Mouse (Mus musculus) adrenal gland, adult 2 months (tissue): ENCODE results near the gene Reln. TPM values are rescaled to one million over a fixed set of nuclear protein-coding genes. Genes with fewer than 3 reads are reported as not detected.

ENCODE experiments used
- DNase-seq: peaks from one replicate; pipeline ENCODE4 v3.0.0; 2021
- polyA plus RNA-seq: library from polyadenylated mRNA; depleted of rRNA; stranded (reverse); fragments of >200 nt; gene quantifications from 2 replicates; pipeline ENCODE4 v1.2.3, GENCODE M21; 2012
- total RNA-seq, 2 experiments: library from RNA; stranded (reverse); gene quantifications; 2 replicates each; pipeline ENCODE4 v1.2.3; 2021

The Reln gene
- total and polyA plus RNA-seq, 3 experiments, result 1.5 to 2.3 (median 2.0) TPM

DNA sequence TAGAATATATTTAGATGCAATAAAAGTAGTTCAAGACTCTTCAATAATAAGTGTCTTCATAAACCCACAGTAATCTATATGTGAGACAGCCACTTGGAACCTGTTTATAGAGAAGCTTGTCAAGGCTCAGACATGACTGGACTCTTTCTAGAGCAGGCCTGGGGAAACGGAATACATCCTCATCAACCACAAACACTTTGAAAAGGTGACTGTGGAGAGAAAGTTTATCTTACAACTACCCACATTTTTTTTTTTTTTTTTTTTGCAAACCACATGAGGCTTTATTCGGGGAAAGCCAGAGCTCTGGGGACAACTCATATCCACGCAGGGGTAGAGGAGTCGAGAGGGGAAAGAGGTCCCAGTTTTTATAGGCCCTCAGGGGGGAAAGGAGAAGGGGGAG lies 36.6 kb downstream of the Reln start:
- DNase-seq, result no peak

DNA sequence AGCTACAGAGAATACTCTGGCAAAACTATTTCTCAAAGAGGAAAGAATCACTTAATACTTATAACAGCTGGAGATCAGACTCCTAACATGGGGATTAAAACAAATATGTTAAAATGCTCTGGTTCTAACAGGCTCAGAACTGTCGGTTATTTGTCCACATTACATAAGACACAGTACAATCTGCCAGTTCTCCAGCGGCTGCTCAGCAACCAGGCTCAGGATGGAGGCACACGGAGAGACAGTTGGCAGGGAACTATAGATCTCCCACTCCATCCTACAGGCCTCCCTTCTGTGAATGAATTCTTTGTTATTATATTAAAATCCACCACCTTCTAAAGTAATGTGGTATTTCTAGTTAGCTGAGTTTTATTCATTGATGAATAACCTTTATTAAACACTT lies 37.4 kb downstream of the Reln start:
- DNase-seq, result no peak

DNA sequence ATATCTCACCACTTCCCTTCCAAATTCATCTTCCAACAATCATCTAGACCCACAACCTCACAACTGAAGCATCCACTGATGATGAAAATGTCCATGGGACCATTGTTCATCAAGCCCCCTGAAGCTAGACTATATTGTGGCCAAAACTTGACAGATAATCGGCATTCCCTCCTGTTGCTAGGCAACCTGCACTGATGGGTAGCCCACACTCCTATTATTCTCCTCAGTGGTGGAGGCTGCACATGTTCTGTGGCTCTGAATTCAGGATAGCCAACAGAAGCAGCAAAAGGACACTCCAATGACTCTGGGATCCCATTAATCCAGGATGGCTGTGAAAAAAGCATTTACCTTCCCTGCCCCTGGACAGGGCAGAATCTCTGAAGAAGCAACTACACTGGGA lies 40.8 kb downstream of the Reln start:
- no peak for DNase-seq

DNA sequence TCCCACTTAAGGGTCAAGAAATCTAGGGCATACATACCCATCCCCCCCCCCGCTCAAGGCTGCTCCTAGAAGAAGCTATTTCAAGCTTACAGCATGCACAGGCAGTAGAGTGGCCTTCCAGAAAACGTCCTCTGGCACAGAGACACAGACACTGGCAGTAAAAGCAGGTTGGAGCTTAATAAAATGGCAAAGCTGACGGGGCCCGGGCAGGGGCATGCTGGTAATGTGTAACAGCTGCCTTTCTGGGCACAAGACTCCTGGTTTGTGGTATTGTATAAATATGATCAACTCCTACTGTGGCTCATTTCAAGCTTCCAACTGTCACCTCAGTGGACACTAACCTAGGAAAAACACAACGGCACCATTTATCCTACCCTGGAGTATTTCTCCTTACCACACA lies 42.2 kb downstream of the Reln start:
- DNase-seq, result no peak

DNA sequence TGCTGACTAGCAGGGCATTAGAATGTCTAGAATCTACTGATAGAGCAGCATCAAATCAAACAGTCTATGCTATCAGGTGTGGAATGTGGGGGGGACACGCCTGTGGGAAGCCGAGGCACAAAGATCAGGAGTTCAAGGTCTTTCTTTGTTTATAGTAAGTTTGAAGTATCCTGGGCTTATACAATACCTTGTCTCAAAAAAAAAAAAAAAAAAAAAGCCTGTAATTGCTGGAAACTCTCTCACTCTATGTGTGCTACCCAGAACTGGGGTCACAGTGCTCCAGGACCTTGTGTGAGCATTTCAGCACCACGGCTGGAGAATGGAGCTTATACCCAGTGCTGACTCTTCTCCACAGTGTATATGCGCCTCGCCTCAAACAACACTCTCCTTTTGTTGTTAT lies 43.7 kb downstream of the Reln start:
- DNase-seq, result no peak

DNA sequence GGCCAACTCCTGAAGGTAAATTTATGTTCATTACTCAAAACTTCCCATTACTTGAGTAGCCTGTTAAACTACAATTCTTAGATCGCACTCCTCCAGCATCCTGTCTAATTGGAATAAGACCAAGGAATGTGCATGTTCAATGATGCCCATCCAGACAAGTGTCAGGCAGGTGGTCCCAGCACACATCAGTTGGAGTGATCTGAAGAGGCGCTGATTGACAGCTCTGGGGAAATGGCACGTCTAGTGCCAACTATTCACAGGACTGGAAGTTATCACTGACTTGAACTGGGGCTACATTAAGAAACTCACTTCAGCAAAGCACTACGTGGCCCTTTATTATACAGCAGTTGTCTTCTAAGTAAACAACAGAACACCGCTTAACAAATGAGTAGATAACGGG lies 44.5 kb downstream of the Reln start:
- DNase-seq, result no peak

DNA sequence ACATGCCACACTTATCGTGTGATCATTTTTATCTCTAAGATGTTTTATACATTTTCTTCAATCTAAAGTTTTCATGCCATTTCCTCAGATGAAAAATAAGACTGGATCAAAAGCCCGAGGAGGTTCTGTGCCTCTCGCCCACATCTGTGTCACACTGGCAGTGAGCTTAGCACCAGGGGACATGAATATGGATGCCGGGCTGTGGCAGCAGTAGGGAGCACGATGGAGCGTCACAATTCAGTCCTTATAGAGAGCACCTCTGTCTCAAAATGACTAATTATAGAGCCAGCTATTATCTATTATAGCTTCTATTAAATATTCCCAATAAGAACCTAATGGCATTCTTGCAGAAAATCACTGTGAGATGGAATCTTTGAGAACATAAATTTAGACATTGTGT lies 49.3 kb downstream of the Reln start:
- no peak for DNase-seq

DNA sequence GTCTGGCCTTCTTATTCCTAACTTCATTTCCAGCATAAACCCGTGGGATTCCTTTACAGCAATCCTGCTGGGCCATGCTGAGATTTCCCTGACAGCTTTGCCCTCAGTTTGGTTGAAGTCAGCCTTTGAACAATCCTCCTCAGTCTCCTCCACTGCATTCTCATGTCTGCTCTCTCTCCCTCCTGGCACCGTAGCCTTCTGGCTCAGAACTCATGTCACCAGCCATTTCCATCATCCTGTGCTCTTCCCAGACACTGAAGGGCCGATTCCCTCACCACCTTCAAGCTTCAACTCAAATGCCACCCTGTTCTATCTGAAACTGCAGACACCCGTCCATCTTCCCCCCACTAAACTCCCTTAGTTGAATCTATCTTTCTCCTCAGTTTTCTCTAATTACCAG lies 53.1 kb downstream of the Reln start:
- DNase-seq, result no peak

DNA sequence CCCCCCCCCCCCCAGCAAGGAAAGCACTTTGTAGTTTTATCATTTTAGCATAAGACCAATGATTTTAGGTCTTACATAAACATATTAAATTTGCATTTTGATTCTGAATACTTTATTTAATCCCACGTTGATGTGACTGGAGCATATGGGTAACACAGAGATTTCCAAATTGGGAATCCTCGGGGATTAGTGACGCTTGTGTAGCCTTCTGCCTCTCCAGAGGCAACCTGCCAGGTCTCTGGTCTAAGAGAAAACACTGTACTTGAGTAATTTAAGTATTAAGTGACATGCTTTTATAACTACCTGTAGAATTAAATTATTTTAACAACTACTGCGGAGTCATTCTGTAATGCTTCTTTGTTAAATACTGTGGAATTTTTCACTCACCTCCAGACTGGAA lies 59.1 kb downstream of the Reln start:
- no peak for DNase-seq

DNA sequence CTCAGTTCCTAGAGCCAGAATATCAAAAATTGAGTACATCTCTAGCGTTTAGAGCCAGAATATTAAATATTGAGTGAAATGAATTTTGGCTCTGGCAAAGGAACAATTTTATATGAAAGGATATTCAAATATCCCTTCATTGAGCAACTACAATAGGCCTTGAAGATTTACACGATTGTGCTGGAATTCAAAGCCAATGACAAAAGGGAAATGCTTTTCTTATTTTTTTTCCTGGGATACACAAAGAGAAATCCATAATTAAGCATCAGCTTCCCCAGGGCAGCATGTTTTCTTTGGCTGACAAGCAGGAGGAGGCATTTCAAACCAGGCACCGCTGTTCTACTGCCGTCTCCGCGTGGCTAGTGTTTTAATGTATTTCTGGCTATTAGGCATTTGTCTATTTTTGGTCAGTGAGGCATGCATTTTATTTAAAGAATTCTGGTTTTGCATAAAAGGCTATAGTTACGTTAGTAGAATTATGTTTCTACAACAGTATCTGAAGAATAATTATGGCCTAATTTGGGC lies 62.3 kb downstream of the Reln start:
- no peak for DNase-seq

DNA sequence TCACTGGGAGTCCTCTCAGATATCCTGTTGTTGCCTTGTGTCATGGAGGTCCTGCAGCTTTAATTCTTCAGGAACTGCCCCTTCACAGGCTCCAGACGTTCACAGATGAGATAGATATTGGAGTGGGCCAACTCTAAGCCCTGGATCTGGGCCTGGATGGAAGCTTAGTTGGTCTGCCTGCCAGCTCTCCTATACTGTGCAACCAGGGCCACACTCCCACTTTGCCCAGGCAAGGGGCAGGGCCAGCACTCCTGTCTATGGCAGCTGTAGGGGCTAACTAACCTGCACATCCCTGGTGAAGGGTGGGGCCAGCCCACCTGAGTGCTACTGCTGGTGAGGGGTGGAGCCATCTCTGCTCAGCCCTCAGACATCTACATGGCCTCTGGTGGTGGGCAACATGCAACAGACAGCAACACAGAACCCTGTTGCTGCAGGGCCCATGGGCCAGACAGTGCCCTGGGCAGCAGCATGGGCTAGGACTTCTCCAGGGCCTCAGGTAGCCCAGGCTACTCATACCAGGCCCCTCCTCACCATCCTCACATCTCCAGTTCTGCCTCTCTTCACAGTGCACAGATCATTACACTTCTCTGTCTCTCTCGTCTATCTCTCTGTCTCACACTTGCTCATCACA lies 63.9 kb downstream of the Reln start:
- DNase-seq, result no peak

DNA sequence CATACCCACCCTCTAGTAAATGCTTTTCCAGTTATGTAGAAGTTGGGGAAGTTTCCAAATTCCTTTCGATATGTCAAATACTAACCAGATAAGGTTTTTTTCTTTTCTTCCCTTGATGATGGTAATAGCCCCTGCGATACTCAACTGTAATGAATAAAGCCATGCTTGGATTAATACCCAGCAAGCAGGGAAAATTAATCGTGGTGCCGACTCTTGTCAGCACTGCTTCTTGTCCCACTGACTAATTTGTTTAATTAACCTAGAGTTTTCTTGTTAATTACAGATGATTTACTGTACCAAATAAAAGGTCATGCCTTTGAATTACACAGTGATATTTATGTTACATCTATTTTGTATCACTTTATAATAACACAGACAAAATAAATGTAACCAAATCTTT lies 65.3 kb downstream of the Reln start:
- no peak for DNase-seq

DNA sequence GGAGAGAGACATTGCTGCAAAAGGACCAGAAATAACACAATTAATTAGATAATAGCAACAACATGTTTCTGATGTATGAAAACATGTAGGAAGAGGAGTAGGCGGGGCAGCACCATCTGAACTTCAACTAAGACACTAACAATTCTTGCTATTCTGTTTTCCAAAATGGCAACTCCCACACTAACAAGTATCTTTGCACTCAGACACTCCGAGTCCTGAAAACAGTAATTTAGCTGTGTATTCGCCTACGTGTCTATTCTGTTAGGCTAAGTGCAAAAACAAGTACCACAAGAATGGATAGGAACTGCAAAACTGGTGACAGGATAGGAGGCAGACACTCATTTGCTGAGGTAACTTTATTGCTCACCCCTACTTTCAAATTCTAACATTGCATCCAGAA lies 70.4 kb downstream of the Reln start:
- no peak for DNase-seq

DNA sequence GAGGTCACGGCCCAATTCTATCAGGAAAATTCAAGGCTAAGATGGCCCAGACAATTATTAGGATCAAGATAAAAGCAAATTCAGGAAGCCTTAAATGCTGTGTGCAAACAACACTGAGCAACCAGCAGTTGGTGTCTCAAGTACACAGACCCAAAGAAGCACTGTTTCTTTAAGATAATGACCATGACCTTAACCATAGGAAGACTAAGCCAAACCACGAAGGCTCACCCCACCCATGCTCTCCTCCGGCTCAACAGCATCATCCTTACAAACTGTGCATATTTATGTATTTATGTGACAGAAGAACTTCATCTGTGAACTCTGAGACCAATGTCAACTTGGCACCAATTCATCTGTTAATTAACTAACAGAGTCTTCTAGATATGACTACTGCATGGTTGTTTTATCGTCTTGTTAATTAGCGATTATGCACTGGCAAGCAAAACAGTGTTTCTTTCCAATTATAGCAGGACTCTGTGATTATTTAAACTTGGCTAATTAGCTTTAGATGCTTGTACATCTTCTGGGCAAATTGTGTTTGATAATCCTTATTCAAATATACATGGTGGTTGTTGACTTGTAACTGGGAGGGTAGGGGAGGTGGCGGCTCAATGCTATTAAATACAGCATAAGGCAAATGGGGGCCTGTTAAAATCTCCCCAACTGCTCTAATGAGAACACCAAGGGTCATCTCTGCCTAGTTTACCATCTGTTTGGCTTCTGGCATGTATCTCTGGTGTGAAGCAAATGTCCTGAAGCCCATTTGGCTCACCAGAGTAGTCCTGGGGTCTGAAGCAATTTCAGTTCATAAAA lies 77.8 kb downstream of the Reln start:
- DNase-seq, result no peak

DNA sequence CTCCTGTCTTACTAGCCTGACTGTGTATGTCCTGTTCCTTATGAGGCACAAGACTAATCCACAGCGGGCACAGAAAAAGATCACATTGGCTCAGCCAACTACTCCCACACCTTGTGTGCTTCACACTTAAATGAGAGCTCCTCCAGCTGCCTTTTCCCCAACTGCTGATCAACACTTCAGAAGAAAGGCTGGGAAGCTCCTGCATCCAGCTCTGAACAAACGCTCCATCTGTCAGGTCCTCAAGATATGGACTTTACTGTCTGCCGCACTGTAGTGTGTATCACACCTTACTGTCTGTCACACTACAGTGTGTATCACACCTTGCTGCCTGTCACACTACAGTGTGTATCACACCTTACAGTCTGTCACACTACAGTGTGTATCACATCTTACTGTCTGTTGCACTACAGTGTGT lies 82.1 kb downstream of the Reln start:
- DNase-seq, result no peak

DNA sequence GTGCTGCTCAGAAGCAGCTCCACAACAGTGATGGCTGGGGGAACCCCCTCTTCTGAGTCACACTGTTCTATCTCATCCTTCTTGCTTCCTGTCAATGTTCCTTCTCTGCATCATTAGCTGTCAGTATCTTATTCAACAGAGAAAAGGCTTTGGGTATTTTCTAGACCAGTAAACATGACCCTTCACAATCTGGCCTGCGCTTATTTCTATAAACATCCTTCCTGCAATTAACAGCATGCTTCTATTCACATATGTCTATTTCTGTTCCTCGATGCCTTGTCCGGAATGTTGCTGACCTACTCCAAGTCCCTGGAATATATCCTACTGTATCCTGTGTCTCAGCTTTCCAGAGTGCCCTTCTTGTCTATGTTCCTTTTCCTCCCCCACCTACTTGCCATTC lies 89.2 kb downstream of the Reln start:
- DNase-seq, result no peak

DNA sequence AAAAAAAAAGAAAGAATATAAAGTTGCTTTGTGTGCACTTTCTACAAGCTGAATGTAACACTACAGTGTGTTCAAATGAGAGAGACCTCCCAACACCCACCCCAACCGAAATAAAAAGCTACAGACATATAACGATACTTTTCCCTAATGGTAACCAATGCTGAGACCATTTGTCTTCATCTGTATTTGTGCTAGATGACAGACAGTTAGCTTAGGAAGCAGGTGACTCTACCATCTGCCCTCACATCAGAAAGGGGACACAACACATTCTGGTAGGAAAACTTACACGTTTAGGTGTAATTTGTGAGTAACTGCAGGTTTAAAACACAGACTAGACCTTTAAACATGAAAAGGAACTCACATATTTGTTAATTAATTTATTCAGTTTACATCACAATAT lies 90.6 kb downstream of the Reln start:
- DNase-seq, result no peak

DNA sequence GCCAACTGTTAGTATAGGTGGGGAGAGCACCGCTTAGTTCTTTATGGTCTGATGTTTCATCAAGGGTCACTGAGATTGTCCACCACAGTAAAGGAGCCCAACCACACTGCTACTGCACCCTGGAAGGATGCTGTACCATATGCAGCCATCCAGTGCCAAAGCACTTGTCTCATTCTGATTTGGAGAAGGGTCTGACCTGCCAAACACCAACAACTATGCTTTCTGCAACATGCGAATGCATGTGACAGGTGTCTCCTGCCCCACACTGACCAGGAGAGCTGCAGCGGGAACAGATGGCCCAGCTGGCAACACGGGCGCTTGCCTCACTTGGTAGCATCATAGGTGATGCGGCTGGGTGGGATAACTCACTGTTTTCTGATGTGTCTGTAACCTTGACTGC lies 91.2 kb downstream of the Reln start:
- no peak for DNase-seq

DNA sequence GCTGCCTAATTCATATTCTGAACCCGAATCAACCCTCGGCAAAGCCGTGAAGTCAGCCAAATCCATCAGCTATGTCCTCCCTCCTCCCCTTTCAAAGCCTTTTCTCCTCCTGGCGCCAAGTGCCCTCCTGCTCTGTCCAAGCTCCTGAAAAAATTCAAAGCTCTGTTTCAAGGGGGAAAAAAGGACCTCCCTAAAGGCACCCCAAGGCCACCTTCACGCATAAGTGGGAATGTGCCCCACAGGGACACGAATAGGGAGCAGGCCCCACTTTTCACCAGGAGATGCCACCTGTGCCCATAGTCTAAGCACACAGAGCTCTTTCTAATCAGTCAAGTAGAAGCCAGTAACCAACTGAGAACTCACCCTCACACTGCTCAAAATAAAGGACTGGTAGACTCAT lies 96.7 kb downstream of the Reln start:
- no peak for DNase-seq

DNA sequence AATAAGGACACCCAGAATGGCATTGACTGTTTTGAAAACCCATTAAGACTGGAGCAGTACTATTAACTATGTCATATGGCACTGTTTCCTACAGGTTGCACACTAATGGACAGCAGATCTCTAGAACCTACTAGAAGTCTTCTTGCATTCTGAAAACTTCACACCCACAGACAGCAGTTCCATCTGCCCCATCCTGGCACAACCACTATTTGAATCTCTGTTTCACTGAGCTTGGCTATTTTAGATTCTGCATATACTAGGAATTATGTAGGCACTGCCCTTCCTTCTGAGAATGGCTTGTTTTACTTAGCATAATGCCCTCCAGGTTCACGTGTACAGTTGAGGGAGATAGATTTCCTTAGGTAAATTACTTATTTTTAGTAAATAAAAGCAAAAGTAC lies 99.4 kb downstream of the Reln start:
- DNase-seq, result no peak

DNA sequence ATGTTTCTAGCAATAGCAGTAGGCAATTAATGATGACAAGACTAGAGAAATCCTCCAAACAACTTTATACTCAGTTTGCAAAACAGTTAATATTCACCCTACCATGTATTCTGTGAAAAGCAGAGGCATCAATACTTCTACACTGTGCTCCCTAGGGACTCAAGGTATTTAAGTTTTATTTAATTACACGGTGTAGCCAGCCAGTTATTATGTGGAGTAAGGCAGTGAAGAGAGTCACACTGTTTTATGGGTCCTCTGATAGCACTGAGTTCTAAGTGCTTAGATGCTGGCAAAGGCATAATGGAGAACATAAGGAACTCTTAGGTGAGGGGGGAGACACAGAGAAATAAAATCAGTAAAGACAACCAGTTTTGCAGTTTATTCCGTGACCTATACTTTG lies 101.0 kb downstream of the Reln start:
- no peak for DNase-seq

DNA sequence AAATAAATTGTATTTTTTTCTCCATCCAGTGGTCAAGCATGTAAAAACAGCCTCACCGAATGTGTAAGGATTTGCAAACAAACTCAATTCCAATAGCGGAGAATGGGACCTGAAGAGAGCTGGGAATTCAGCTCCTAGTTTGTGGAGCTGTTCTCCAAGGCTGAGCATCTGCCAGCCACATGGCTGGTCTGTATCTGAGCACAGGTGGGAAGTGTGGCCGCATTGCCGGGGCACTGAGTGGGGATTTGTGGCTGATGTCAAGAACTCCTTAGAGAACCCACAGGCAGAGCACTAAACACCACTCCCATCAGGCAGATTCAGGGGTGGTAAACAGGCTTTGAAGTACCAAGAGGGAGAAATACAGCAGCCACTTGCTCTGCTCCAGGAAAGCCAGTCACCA lies 102.9 kb downstream of the Reln start:
- DNase-seq, result no peak

DNA sequence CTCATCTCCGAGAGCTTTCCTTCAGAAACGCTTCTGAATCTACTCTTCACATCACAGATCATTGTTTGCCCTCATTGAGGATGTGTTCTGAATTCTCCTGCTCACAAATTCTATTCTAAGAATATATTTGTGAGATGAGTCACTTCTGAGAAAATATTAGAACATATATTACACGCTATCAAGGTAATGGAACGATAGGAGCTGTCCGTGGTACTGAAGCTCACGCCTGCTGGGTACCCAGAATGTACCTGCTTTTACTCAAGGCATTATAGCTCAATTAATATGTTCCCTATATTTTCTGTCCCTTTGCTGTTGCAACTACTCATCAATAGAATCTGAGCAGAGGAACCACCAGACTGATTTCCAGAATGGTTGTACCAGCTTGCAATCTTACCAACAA lies 107.7 kb downstream of the Reln start:
- DNase-seq, result peak; percentile 14

DNA sequence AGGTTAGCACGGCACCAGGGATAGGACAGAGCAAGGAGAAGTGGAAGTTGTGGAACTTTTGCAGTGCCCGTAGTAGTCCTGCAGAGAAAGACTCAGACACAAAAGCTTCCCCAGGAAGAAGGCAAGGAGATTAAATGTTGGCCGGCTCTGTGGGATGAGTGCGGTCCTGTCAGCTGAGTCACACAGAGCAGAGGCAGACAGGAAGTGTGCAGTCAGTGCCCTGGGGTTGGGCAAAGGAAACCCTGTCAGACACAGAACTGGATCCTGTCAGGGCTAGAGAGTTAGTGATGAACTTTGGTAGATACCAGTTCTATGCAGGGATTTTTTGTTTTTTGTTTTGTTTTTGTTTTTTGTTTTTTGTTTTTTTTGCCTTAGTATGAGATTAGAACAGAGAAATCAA lies 120.0 kb downstream of the Reln start:
- DNase-seq, result no peak
